Mouse (Mus musculus) heart, adult 2 months (tissue): ENCODE data around the gene Usp39.

ENCODE experiments used
- CTCF ChIP-seq: fragments of 200-600 bp; IDR thresholded peaks from 2 replicates; pipeline ENCODE4 v1.8.1; 2022; ENCODE audit warnings: antibody characterized with exemption, mild to moderate bottlenecking, moderate library complexity
- EP300 ChIP-seq: fragments of 200-500 bp; IDR thresholded peaks from 2 replicates; pipeline ENCODE4 v1.6.1; 2011; ENCODE audit warnings: low read depth, low read length, control low read depth; ENCODE audit not compliant: insufficient read depth
- POLR2A ChIP-seq: fragments of 200-500 bp; IDR thresholded peaks from 2 replicates; pipeline ENCODE4 v1.6.1; 2011; ENCODE audit warnings: mild to moderate bottlenecking, low read depth, low read length, control low read depth; ENCODE audit not compliant: insufficient read depth

- TF ChIP-seq EP300 = no peak
- no peak for TF ChIP-seq CTCF
- TF ChIP-seq POLR2A = no peak
Measured at GRCm38 (mm10) chr6:72371147-72371546, 26.2 kb upstream of the Usp39 start.
